Mouse (Mus musculus): Measurements from ENCODE around the gene Gata2.

Gene Gata2

DNA sequence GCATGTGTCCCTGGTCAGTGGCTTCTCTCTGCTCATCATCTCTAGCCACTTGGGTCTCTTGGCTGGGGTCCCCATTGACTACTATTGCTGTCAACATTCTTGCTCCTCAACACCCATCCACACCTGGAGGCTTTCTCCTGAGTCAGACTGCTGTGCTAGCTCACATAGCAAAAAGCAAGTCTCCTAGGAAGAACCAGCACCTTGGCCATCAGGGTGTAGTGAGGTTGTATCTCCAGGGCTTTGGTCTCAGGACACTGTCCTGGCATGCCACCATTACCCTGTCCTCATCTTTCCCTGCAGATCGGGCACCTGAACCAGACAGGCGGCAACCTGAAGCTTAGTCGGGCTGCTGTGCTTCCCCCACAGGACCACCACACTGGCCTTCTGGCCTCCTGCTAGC, 14.6 kb downstream of the Gata2 start:
- 94% methylated on average over 3 of the region's 3 CpGs for WGBS

DNA sequence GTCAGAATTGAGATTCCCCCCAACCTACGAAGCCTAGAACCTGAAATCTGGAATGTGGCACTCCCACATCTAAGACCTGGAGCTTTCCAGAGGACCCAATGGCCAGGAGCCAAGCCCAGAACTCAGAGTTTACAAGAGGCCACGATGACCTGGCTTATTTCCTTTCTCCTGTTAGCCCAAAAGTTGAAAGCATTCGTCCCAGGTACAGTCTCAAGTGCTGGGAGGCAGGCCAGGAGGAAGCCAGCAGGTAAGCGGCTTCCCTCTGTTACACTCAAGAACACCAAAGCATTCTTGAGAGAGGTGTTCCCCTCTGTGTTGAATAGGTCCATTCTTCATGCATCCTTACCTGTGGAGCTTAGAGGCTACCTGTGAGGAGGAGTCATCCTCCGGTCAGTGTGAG, 15.8 kb downstream of the Gata2 start:
- 81% methylated on average over 5 of the region's 5 CpGs for WGBS

DNA sequence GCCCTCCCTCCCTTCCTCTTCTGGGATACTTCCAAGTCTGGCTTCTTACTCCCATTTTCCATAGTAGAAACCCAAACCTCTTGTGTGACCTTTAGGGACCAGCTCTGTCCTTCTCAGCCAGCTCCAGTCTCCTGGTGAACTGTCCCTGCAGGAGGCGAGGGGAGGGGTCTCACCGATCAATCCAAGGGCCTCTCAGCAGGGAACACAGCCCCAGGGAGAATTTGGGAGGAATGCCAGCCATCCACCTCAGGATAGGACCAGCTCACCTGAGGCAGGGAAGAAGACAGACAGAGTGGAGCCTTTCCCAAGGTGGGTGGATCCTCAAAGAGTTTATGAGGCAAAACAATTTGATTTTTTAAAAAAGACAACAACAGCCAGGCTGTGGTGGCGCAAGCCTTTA, 16.5 kb downstream of the Gata2 start:
- 67% methylated on average over 3 of the region's 3 CpGs for WGBS

DNA sequence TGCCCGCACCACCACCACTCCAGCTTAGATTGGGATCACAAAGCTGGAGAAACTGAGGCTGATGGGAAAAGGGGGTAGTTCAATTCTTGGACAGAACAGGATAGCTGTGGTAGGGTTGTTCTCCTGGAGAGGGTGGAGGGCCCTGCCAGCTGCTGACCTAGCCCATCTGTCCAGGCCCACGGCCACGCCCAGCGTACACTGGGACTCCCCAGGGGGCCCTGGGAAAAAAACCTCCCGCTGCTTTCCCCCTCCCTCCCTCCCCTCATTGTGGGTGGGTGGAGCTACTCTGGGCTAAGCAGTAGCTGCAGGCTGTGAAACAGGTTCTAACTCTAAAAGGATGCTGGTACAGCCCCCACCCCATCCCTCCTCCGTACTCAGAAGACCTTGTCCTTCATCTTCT, 22.1 kb downstream of the Gata2 start:
- WGBS = 55% methylated on average over 6 of the region's 6 CpGs

DNA sequence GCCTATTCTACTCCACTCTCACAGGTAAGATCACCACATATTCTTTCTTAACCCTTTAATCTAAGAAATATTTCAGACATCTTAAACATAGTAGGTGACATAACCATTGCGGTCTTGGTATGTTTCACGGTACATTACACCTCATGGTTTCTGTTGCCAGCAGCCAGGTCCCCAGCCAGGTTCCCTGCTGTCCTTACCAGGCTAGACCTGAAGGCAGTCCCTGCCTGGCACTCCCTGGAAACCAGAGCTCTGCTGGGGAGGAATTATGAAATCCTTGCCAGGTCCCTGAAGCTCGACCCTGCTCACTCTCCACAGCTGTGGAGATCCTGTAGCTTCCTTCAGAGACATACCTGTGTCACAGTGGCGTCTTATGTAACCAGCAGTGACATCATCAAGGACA, 22.5 kb downstream of the Gata2 start:
- 84% methylated on average over 4 of the region's 4 CpGs for WGBS

DNA sequence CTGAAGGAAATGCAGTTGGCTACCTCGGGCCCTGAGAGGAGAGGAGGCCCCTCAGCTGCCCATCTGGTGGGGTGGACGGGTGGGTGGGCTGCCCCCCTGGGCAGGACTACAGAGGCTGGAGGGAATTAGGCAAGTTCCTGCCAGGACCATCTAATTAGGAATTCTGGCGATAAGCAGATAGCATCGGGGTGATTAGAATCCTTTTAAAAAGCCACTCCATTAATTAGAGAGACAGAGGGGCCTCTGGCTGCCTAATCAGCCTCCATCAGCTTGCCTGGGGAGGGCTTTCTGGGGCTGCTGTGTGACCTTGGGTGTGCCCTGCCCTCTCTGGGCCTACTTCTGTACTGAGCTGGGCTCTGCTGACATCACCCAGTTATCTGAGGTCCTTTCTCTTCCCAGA, 25.4 kb downstream of the Gata2 start:
- 50% methylated on average over 4 of the region's 4 CpGs for WGBS

DNA sequence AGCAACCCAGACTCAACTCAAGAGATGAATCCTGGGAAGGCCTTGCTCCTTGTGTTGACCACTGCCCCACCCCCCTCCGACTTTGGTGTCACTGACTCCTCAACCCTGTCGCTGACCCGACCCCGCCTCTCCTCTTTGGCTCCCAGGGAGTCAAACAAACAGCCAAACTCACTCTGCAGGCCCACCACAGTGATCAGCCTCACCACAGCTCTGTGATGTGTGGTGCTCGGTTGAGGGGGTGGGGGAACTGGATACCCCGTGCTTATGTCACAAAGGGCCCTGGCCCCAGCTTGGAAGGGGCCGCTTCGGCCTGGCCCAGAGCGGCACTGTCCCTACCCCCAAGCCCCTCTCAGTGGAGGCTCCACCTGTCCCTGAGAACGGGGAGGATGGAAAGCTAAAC, 28.3 kb downstream of the Gata2 start, which contains the start of gene Dnajb8:
Dnajb8 (plus strand) TSS at position 301 of the 400 bp plus-strand sequence.
- WGBS = 68% methylated on average over 10 of the region's 10 CpGs

DNA sequence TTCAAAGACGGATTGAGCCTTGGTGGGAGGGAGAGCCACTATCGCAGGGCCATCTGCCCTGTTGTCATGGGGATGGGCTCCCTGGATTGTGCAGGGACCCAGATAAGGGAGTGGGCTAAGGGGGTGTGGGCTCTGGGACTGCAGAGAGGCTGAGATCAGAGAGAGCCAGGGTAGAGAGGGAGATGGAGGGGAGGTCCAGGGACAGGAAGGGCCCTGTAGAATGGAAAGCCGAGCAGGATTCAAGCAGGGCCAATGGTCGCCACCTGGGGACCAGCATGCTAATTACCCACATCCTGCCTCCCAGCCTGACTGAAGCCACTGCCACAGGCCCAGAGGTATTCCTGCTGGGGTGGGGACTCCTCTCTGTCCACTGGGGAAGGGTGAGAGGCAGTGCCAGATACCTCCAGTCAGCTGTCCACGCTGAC, 32.9 kb downstream of the Gata2 start:
- WGBS = 56% methylated on average over 5 of the region's 5 CpGs

DNA sequence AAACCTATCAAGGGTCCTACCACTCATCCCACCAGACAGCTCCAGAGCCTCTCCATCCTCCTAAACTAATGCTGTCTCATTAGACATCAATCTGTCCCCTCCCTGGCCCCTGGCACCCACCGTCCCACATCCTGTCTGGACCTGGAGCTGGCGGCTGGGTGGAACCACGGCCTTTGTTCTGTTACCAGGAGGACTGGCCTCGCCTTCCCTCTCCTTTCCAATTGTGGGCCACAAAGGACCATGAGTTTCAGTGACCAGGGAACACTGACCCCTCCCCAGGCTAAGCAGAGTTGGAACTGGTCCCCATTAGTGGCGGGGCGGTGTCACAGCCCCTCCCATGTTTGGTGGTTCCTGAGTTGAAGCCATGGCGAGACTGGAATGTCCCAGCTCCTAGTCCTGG, 33.8 kb downstream of the Gata2 start:
- WGBS = 75% methylated on average over 7 of the region's 7 CpGs

DNA sequence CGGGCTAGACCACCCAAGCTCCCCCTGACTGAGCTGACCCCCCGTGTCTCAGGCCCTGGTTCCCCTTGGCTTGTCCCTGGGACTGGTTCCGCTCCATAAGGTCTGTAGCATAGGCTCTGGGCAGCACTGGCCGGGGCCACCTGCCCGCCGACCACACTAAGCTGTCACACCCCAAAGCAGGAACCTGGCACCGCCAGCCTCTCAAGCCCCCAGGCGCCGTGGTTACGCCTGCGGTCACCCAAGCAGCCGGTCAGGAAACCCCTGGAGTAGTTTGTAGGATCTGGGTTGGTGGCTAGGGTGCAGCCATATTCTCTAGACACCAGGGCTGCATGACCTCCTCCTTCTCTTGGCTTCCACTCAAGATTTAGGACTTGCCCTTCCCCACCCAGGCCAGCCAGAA, 35.5 kb downstream of the Gata2 start:
- WGBS = 89% methylated on average over 12 of the region's 12 CpGs

DNA sequence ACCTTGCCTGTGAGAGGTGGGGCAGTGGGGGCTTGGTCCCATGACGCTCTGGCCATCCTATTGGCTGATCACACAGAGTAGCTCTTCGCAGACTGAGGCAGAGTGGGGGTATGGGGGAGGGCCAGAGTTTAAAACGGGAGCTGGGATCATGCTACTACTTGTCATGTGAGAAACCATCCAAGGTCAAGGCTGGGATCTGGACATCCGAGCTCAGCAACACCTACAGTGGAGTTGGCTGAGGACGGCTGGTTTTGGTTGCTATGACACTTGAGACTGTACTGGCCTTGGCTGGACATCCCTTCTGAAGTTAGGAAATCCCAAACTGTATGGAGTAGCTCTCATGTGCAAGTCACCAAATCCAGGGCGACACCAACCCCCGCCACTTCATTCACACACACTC, 38.1 kb downstream of the Gata2 start:
- WGBS = 88% methylated on average over 7 of the region's 7 CpGs

DNA sequence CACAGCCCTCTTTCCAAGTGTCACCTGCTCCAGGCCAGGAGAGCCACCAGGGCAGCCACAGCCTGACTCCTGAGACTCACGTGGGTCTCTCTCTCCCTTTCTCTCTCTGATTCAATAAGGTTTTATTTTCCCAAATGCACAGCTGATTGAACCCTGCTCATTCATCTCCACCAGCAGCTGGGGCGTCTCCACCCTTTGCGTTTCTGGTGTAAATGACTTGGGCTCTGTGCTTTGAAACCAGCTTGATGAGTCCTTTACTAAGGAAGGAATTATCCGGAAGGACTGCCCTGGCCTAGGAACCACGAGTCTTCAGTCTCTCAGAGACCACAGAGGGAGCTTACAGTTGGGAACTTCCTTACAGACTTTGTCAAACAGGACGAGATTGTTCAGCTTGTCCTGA, 38.5 kb downstream of the Gata2 start:
- WGBS = 67% methylated on average over 6 of the region's 6 CpGs

DNA sequence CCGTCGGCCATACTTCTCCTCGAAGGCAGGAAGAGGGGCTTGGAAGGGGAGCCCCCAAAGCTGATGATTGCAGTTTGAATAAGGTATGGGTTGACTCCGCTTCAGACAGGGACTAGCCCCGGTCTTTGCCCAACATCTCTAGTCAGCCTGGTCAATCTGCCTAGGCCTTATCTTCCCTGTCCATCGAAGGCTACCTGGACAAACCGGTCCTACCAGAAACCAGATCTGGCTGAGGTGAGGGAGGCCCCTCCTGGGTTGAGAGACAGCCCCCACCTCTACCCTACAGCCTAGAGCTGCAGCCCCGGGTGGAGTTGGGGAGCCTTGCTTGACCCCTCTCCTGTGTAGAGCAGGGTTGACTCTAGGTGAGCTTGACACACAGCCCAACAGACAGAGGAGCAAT, 40.3 kb downstream of the Gata2 start:
- 90% methylated on average over 8 of the region's 8 CpGs for WGBS

DNA sequence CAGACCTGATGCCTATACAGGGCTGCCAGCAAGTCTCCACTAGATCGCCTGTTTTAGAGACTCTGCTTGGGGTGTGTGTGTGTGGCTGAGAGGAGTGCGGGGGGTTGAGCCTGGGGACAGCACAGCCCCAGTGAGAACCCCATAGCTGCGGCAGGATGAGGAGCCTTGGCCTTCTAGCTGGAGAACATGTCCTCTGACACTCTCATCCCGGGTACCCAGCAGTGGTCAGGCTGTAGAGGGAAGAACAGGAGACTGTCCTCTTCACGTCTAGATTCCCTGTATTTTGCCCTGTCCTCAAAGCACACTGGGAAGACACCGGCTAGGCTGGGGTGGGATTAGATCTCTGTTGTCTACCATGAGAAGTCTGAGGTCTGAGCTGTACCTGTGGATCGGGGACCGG, 41.8 kb downstream of the Gata2 start:
- WGBS = 55% methylated on average over 8 of the region's 8 CpGs

DNA sequence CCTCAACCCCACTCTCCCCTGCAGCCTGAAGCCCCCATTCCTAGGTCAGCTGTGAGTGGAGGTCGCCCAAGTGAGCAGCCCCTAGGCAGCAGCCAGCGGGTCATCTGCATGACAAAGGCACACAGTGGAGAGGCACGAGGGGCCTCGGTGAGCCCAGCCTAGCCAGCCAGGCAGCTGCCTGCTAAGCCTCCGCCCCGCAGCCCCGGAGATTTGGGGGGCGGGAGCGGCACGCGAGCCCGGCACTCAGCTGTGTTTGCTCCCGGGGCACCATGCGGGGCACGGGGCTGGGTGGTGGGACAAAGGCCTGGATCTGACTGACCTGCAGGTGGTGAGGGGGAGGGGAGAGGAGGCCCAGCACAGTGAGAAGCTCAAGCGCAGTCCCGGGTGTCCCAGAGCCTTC, 42.3 kb downstream of the Gata2 start:
- 8% methylated on average over 17 of the region's 17 CpGs for WGBS

DNA sequence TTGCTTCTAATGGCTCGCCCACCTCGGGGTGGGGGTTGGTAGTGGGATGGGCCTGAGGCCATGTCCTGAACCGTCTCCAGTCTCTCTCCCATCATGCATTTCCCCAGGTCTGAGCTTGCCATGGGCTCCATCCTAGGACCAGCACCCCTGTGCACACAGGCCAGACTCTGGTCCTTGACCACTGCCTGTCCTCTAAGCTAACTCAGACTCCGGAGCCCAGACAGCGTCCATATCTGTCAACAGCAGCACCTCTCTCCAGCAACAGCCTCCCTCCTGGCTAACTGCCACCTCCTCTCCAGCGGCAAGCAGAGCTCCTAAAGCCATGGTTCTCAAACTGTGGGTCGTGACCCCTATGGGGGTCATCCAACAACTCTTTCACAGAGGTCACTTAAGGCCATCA, 42.8 kb downstream of the Gata2 start:
- 40% methylated on average over 7 of the region's 7 CpGs for WGBS

DNA sequence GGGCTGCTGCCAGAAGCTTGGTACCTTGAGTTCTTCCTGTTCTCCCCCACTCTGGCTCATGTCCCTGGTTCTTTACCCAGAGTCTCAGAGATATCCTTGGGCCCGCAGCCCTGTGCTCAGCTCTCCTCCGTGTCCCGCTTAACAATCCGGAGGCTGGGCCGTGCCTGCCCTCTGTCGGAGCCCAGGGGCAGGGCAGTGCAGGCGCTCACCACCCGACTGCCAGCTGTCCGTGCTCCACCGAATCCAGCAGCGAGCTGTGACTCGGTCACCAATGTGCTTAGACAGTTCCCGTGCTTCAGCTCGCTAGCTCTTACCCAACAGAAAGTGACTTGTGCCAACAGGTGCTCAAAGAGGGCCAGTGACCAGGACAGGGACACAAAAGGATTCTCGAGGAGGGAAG, 48.9 kb downstream of the Gata2 start:
- 21% methylated on average over 15 of the region's 15 CpGs for WGBS

DNA sequence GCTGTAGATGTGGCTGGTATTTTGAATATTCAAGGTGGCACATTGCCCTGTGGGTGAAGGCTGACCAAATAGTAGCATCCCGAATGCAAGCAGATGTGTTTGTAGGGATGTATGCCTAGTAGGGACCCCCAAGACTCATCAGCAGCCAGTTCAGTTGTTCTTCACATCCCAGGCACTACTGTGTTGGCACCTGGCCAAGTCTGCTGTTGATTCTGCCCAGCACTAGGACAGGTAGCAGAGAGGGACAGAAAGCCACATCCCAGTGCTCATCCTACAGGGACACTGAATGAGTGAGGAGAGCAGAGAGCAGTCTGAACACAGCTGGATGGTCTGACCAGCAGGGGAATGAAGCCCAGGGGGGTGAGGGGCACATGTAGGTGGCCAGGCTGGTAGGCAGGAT, 55.5 kb downstream of the Gata2 start:
- WGBS = 82% methylated on average over 1 of the region's 1 CpGs

DNA sequence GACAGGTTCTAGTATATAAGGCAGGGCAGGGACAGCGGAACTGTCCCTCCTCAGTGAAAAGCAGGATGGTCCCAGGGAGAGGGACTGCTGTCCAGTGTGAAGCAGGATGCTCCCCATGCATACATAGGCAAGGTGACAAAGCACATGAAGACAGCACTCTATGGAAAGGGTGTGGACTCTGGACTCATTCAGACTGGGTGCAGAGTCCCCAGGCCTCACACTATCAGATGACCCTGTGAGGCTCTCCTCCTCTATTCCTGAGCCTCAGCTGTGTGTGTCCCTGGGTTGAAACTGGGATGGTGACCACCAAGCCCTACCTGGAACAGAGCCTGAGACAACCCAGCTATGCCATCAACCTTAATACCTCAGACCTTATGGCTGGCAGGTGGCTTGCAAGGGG, 57.7 kb downstream of the Gata2 start:
- WGBS = 100% methylated on average over 1 of the region's 1 CpGs

DNA sequence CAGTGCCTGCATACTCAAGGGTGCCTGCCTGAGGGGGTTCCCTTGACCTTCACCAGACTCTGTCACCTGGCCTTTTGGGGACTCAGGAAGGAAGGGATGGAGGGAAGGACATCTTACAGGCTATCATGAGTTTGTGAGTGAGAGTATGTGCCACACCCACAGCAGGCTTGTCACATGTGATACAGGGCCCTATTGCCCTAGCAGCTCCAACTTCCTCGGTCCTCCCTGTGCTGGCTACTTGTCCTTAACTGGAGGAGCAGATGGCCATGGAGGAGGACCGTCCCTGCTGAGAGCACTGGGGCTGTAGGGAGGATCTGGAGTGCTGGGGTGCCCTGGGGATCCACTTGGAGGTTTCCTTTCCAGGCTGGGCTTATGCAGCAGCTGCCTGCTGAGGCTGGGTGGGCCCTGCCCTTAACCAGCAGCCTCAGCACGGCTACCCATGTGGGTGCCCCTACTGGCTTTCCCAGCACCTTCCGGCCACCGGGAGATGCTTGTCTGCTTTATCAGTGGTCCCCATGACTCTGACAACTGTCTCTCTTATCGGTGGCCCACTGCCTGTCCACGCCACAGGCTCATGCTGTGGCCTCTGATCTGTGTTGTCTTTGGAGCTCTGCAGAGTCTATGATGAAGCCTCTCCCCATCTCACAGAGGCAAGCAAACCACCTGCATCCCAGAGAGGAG, 58.2 kb downstream of the Gata2 start:
- WGBS = 84% methylated on average over 7 of the region's 7 CpGs

DNA sequence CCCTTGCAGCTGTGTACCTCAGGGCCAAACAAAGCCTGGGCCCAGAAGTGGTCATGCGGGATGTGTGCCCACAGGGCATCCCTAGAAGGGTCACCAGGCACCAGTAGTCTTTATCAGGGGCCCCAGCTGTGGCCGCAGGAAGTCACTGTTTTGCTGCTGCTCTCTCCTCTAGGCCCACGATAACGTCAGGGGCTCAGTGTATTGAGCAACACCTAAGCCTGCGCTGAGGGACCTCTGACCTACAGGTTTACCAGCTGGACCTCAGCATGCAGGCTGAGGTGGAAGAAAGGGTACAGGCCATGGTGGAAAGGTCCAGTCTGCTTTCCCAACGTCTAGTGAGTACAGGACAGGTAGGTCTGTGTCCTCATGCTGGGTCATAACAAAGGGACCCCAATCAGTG, 60.4 kb downstream of the Gata2 start:
- WGBS = 80% methylated on average over 6 of the region's 6 CpGs

DNA sequence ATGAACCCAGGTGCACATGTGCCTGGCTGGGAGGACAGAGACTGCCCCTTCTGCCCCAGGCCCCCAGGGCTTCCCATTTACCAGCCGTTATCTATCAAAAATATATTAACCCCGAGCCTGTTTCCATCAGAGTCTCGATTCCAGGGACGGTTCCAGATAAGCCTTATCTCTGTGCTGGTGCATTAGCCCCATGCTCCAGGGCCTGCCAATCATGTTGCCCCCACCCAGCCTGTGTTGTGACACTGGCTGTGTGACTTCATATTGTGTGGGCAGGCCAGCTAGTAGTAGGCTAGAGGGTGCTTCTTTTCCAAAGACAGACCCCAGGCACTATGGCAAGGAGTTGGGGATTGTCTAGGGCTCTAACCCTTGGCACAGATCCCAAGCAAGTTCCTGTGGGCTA, 61.7 kb downstream of the Gata2 start:
- 92% methylated on average over 4 of the region's 4 CpGs for WGBS

Data from cerebral cortex, adult 2 months (tissue).